Mouse (Mus musculus) thymus, adult 2 months (tissue): Measurements from ENCODE around the gene Gcn1l1.

ENCODE experiments used
- CTCF ChIP-seq: fragments of 200-500 bp; IDR thresholded peaks from 2 replicates; pipeline ENCODE4 v1.5.1; 2012; ENCODE audit warnings: mild to moderate bottlenecking, control low read depth, low read length, moderate library complexity, borderline replicate concordance; ENCODE audit not compliant: control insufficient read depth, poor library complexity, insufficient read depth; ENCODE audit errors: extremely low read depth
- POLR2A ChIP-seq: fragments of 200-500 bp; IDR thresholded peaks from 2 replicates; pipeline ENCODE4 v1.6.1; 2012; ENCODE audit warnings: mild to moderate bottlenecking, low read length, control low read depth, moderate library complexity; ENCODE audit not compliant: control insufficient read depth, poor library complexity, insufficient read depth; ENCODE audit errors: extremely low read depth

- TF ChIP-seq POLR2A: no peak
- no peak for TF ChIP-seq CTCF
Measured at GRCm38 (mm10) chr5:115586166-115586565, 21.1 kb downstream of the Gcn1l1 start.
